Mouse (Mus musculus) olfactory bulb, adult 2 months (tissue): ENCODE measurements around the gene Lpar3. TPM values are rescaled to one million over a fixed set of nuclear protein-coding genes. Genes with fewer than 3 reads are reported as not detected.

Source experiments
- H3K27ac ChIP-seq: fragments of 200-500 bp; 2 replicates; pipeline ENCODE4 v1.5.1; 2012; ENCODE audit warnings: low read depth, low read length; ENCODE audit not compliant: insufficient read depth
- H3K4me1 ChIP-seq: fragments of 200-500 bp; 2 replicates; pipeline ENCODE4 v1.6.1; 2012; ENCODE audit warnings: low read length; ENCODE audit not compliant: control insufficient read depth, insufficient read depth
- H3K4me3 ChIP-seq: fragments of 200-500 bp; 2 replicates; pipeline ENCODE4 v1.5.1; 2012; ENCODE audit warnings: mild to moderate bottlenecking, low read depth, low read length, moderate library complexity; ENCODE audit not compliant: insufficient read depth
- CTCF ChIP-seq: fragments of 200-500 bp; IDR thresholded peaks from 2 replicates; pipeline ENCODE4 v1.5.1; 2012; ENCODE audit warnings: low read depth, mild to moderate bottlenecking, low read length, moderate library complexity; ENCODE audit not compliant: insufficient read depth
- POLR2A ChIP-seq: fragments of 200-500 bp; IDR thresholded peaks from 2 replicates; pipeline ENCODE4 v1.6.1; 2012; ENCODE audit warnings: mild to moderate bottlenecking, low read depth, low read length, moderate library complexity; ENCODE audit not compliant: insufficient read depth
- WGBS: fragments of 180-500 bp; shearing (Covaris S2); methylation state at CpG from one replicate; pipeline ENCODE4 v1.1.7; 2018; 5-methylcytosine and 5-hydroxymethylcytosine counted together
- polyA plus RNA-seq: library from polyadenylated mRNA; stranded (reverse); fragments of >200 nt; gene quantifications from 2 replicates; pipeline ENCODE4 v1.2.4, GENCODE M21; 2012; ENCODE audit warnings: low replicate concordance; ENCODE audit not compliant: missing spikeins, insufficient read depth, insufficient read length

The Lpar3 gene
- polyA plus RNA-seq, 1 experiment: not detected

DNA sequence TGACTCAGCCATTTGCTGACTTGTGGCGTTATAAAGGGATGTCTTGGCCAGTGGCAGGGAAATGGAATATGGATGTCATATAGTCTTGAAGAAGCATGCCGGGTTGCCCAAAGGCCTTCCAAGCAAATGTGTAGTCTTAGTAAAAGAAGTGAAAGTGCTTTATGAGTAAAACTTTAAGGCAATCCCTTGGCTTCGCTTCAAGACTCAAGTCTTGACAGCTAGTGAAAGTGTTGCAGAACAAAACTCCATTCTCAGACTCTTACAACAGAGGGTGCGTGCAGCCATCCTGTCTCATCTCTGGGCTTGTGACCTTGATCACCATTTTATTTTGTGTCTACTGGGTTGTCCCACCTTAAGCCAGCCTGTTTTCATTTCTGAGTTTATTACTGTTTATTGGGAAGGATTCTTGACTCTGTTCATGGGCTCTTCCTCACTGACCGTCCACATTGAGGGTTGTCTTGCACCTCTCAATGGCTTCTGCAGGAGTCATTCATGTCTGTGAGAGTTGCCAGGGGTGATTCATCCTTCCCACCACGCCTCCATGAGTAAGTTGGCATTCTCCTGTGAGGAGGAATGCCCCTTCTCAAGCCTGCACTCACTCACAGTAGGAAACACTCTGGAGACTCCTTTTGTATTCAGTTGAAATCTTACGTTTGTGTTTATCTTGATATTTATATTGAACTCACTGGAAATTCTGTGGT lies 4.4 kb downstream of the Lpar3 start:
- Histone ChIP-seq H3K27ac (no peak overlapping the region), H3K4me1 (peaks cover 9% of the 10 kb centered on the region), H3K4me3 (no peak overlapping the region)
- WGBS: 78% methylated on average over 7 of the region's 7 CpGs
- TF ChIP-seq CTCF (no peak), POLR2A (no peak)

DNA sequence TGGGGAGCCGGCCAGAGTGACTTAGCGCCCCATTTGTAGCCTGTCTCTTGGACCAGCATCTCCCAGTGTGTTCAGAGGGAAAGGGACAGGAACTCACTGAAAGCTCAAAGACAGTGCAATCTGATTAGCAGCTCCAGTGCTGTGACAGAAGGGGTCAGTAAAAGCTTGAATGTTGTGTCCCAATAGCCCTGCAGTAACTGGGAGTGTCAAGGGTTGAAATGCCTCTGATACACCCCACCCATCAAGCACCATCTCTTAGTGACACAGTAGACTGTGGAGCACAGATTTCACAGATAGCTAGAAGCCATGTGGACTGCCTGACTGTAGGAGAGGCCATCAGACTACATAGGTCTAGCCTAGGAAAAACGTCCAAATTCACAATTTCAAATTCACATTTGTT lies 6.7 kb downstream of the Lpar3 start:
- 82% methylated on average over 3 of the region's 3 CpGs for WGBS
- no peak for TF ChIP-seq CTCF
- TF ChIP-seq POLR2A: no peak
- no peaks in the 10 kb centered on the region for H3K4me1 ChIP-seq
- no peak overlapping the region for H3K27ac ChIP-seq
- no peak overlapping the region for H3K4me3 ChIP-seq

DNA sequence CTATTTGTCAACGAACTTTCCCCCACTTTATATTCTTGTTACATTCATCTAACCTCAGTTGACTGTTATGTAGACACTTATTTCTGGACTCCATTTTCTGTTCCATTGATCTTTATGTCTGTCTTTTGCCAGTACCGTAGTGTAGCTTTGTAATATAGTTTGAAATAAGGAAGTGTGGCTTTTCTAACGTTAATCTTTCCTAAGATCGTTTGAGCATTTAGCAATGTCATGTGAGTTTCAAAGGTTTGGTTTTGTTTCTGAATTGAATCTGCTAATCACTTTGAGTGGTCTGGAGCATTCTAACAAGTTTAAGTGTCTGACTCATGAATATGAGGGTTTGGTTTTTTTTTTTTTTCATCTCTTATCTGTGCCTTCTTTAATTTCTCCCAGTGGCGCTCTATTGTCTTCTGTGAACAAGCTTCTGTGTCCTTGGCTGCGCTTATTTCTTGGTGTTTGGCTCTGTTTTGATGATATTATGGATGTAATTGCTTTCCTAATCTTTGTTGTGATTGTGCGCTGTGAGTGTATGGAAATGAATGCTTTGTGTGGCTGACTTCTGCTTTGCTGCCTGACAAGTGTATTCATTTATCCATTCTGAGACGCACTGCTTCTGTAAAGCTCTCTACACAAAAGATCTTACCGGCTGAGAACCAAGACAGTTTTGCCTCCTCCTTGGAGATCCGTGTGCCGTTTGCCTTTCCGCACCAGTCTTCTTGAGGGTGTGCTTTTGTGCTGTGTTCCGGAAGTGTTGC lies 8.0 kb downstream of the Lpar3 start:
- TF ChIP-seq CTCF: no peak
- TF ChIP-seq POLR2A: no peak
- 53% methylated on average over 13 of the region's 13 CpGs for WGBS
- no peak overlapping the region for H3K4me3 ChIP-seq
- H3K27ac ChIP-seq: no peak overlapping the region
- no peaks in the 10 kb centered on the region for H3K4me1 ChIP-seq

DNA sequence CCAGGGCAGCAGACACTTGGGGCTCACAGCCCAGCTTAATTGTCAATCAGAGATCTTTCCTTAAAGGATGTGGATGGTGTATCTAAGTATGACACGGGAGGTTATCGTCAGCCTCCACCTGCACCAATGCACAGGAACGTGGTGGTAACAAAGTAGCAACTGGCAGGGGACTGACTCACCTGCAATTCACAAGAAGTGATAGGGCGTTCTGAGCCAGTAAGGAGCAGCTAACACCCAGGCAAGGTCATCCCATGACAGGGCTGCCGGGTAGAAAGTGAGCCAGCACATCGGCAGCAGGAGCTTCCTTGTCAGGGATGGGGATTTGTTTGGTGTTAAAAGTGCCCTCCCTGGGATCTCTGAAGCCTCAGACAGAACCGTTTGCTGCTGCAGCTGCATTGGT lies 11.9 kb downstream of the Lpar3 start:
- Histone ChIP-seq H3K4me3 (no peak overlapping the region), H3K4me1 (no peaks in the 10 kb centered on the region), H3K27ac (no peak overlapping the region)
- TF ChIP-seq CTCF (no peak), POLR2A (no peak)
- 87% methylated on average over 7 of the region's 7 CpGs for WGBS

DNA sequence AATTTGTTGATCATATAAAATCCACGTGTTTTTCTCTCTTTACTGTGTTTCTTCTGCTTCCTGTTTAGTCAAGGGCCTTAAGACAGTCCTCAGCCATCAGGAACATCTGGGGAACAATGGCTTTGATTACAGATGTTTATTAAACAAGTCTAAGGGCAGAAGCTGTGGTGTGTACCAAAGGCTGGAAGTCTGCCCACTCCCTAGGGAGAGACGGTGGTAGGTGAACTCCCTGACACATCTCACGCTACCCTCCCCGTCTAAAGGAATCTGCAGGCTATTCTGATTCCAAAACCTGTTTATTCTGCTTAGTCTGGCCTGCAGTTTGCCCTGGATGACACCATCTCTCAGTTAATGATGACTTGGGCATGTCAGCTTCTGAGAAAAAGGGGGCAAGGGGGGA lies 13.0 kb downstream of the Lpar3 start:
- WGBS: 76% methylated on average over 4 of the region's 4 CpGs
- TF ChIP-seq CTCF (no peak), POLR2A (no peak)
- H3K4me3 ChIP-seq: no peak overlapping the region
- no peaks in the 10 kb centered on the region for H3K4me1 ChIP-seq
- no peak overlapping the region for H3K27ac ChIP-seq

DNA sequence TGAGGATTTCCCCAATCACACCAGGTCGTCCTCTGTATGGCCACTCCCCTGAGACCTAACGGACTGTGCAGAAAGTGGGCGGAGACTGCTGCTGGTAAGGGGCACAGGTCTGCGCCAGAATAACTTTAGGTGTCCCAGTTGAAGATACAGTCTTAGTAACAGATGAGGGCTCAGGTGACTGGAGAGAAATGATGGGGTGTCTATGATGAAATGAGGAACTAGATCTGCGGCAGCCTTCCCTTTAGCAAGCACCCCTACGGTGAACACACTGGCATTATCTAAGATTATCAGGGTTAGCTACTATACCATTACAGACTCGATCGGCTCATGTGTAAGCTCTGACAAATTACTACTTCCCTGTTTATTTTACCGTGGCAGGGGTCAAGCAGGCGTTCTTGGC lies 13.8 kb downstream of the Lpar3 start:
- 81% methylated on average over 10 of the region's 10 CpGs for WGBS
- Histone ChIP-seq H3K4me3 (no peak overlapping the region), H3K27ac (no peak overlapping the region), H3K4me1 (no peaks in the 10 kb centered on the region)
- TF ChIP-seq CTCF (no peak), POLR2A (no peak)

DNA sequence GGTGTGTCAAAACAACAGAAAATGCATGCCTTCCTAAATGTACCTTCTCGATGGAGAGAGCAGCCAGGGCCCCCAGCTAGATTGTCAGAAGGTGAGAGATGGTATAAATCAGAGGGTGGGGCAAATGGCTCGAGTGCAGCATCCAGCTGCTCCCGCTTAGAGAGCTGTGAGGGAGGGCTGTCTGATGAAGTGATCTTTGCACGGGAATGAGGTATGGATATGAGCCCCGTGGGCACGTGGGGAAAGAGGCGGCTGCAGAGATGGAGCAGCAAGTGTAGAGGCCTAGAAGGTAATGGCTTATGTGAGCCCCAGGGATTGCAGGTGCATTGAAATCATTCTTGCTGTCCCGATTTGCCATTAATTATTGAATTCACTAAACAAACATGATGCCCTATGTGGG lies 15.5 kb downstream of the Lpar3 start:
- 85% methylated on average over 8 of the region's 8 CpGs for WGBS
- Histone ChIP-seq H3K4me1 (no peaks in the 10 kb centered on the region), H3K27ac (no peak overlapping the region), H3K4me3 (no peak overlapping the region)
- TF ChIP-seq CTCF (no peak), POLR2A (no peak)

DNA sequence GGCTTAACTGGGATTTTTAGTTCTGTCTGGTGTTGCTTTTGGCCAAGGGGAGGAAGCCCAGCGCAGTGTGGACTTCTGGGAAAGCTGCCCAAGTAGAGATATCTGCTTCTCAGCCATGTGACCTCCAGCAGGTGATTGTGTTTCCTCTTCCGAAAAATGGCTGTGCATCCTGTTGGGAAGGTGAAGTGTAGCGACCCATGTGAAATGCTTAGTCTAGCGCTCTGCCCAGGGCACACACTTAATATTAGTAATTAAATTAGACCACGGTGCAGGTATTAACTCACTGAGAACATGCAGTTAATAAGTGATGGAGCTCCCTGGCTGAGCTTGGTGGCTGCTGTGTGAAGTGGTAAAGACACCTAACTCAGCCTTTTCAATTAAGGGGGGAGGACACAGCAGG lies 16.9 kb downstream of the Lpar3 start:
- no peak overlapping the region for H3K4me3 ChIP-seq
- no peak overlapping the region for H3K27ac ChIP-seq
- WGBS: 84% methylated on average over 5 of the region's 5 CpGs
- TF ChIP-seq POLR2A (no peak), CTCF (no peak)
- H3K4me1 ChIP-seq: no peaks in the 10 kb centered on the region

DNA sequence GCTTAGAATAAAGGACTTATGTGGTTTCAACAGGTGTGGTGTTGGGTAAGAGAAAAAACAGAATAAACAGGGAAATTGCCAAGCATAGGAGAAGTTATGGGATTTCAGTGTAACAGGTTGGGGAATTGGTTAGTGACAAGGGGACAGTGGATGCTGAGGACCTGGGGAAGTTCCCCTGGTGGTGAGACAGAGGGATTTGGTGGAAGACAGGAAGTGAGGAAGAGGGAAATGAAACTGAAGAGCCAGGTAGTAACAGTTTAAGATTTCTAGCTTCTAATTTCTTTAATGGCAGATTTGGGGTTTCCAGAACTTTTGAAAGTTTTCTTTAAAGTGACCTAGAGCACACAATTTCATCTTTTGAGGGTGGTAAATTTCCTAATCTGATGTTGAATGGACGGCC lies 23.9 kb downstream of the Lpar3 start:
- no peak for TF ChIP-seq CTCF
- TF ChIP-seq POLR2A: no peak
- no peak overlapping the region for H3K27ac ChIP-seq
- H3K4me3 ChIP-seq: no peak overlapping the region
- WGBS: 93% methylated on average over 1 of the region's 1 CpGs
- H3K4me1 ChIP-seq: no peaks in the 10 kb centered on the region

DNA sequence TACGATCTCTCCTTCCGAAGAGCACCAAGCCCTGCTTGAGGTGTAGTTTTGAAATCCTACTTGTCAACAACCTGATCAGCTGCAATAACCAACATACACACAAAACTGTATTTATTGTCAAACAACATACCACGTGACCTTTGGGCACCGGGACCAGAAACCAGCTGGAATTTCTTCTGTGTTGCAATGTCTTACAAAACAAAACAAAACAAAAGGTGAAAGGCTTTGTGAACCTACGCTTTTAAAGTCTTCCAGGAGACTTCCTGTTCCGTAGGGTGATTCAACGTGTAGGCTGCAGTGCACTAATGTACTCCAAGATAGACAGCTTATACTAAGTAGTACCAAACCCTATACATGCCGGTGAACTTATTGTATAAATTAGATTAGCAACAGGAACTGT lies 25.8 kb downstream of the Lpar3 start:
- H3K4me3 ChIP-seq: no peak overlapping the region
- no peak for TF ChIP-seq CTCF
- TF ChIP-seq POLR2A: no peak
- H3K4me1 ChIP-seq: no peaks in the 10 kb centered on the region
- 84% methylated on average over 8 of the region's 8 CpGs for WGBS
- no peak overlapping the region for H3K27ac ChIP-seq
